Mouse (Mus musculus): ENCODE measurements around the gene Il18rap. TPM values are rescaled to one million over a fixed set of nuclear protein-coding genes. Genes with fewer than 3 reads are reported as not detected.

Il18rap gene
- total and polyA plus RNA-seq, 3 experiments = 1.1 to 3.0 (median 2.5) TPM

GRCm38 (mm10) chr1:40516364-40516763 lies 1.2 kb downstream of the Il18rap start:
- Histone ChIP-seq H3K9me3 (replicated peaks; ENCODE audit: low read length) (peaks cover 5% of the 10 kb centered on the region), H3K4me1 (ENCODE audit: control insufficient read depth in 1 of 2, insufficient read depth in 2 of 2) (peaks cover 0 to 27% of the 10 kb centered on the region in 2 experiments; a peak in 2 of 4 replicates), H3K4me3 (replicated peaks in 1 of 3; ENCODE audit: low read depth in 2 of 3, low read length in 2 of 3, poor library complexity in 1 of 3) (no peak overlapping the region), H3K27me3 (replicated peaks) (no peaks in the 10 kb centered on the region), H3K79me2 (replicated peaks; ENCODE audit: control insufficient read depth, extremely low read depth, insufficient read depth, poor library complexity, severe bottlenecking) (no peaks in the 10 kb centered on the region), H3K36me3 (replicated peaks in 1 of 2; ENCODE audit: control insufficient read depth in 1 of 2, insufficient read depth in 1 of 2, low read length in 1 of 2) (peaks cover 0 to 5% of the 10 kb centered on the region in 2 experiments), H3K27ac (ENCODE audit: insufficient read depth, low read depth) (no peak overlapping the region), H3K9ac (ENCODE audit: insufficient read depth, low read depth) (no peak overlapping the region), H3K4me2 (ENCODE audit: insufficient read depth, low read depth, poor library complexity, severe bottlenecking) (no peak overlapping the region; the same call in 1 of the 2 replicates)
- TF ChIP-seq EP300 (IDR thresholded peaks at IDR 0.05; ENCODE audit: low read length) = 0 out of 2 replicates have a peak, but pooled peaks have one; percentile 22
- TF ChIP-seq SMC3 (IDR thresholded peaks at IDR 0.05; ENCODE audit: low read depth, low read length) = no peak
- peak; percentile 27; the same call in 1 of the 2 replicates for TF ChIP-seq IRF4 (IDR thresholded peaks at IDR 0.05; ENCODE audit: low read depth, low read length)
- no peak for TF ChIP-seq TCF12 (IDR thresholded peaks at IDR 0.05; ENCODE audit: low read depth, low read length)
- TF ChIP-seq KAT2A (IDR thresholded peaks at IDR 0.05; ENCODE audit: insufficient replicate concordance, low read length) = no peak
- no peak for TF ChIP-seq MAFK (IDR thresholded peaks at IDR 0.05; ENCODE audit: insufficient replicate concordance, low read length)
- TF ChIP-seq RCOR1 (conservative IDR thresholded peaks at IDR 0.05; ENCODE audit: low read depth, low read length) = no peak
- TF ChIP-seq MXI1 (IDR thresholded peaks at IDR 0.05; ENCODE audit: low read depth, low read length) = no peak
- TF ChIP-seq CTCF (conservative IDR thresholded peaks at IDR 0.05 in 1 of 2, IDR thresholded peaks at IDR 0.05 in 1 of 2; ENCODE audit: low read depth in 2 of 2, low read length in 2 of 2) = no peak
- no peak for TF ChIP-seq SIN3A (IDR thresholded peaks at IDR 0.05; ENCODE audit: low read length)
- TF ChIP-seq MAZ (IDR thresholded peaks at IDR 0.05; ENCODE audit: low read depth, low read length) = no peak
- TF ChIP-seq RAD21 (IDR thresholded peaks at IDR 0.05; ENCODE audit: low read depth, low read length) = no peak
- 0 out of 2 replicates have a peak, but pooled peaks have one; percentile 12 for TF ChIP-seq ETS1 (conservative IDR thresholded peaks at IDR 0.05; ENCODE audit: low read depth, low read length)
- in situ Hi-C loops (cut with MboI; ENCODE audit: low pct_ligation_motif_present, low pct_unique_long_range_greater_than_20kb, low sequenced_read_pairs) (no loop called here), dilution Hi-C loops (cut with MboI; ENCODE audit: extremely low pct_ligation_motif_present, extremely low pct_unique_long_range_greater_than_20kb, low sequenced_read_pairs) (no loop called here)
- DNase-seq (ENCODE audit: extremely low read depth) = peak; percentile 30

DNA sequence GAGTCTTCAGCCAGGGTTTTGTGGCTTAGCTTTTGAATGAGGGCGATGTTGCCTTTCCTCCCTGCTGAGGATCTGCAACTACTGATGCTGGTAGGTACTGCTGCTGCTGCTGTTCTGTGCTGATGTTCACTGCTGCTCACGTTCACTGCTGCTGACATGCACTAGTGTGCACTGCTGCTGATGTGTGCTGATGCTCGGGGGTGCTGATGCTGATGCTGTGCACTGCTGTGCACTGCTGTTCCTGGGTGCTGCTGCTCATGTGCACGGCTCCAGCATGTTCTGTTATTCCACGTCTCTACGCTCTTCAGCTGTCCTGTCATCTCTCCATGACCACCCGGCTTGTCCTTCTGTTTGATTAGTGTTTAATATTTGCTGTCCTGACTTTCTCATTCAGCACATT lies 7.8 kb downstream of the Il18rap start:
- no peak overlapping the region for H3K4me3 ChIP-seq (replicated peaks in 1 of 3; ENCODE audit: low read depth in 2 of 3, low read length in 2 of 3, poor library complexity in 1 of 3)

More for the DNA sequence above, 7.8 kb downstream of the Il18rap start:
- no peak overlapping the region for H3K27ac ChIP-seq (ENCODE audit: insufficient read depth, low read depth)
- in situ Hi-C loops (cut with MboI; ENCODE audit: low pct_ligation_motif_present, low pct_unique_long_range_greater_than_20kb, low sequenced_read_pairs) = no loop called here
- H3K79me2 ChIP-seq (replicated peaks; ENCODE audit: control insufficient read depth, extremely low read depth, insufficient read depth, poor library complexity, severe bottlenecking) = no peaks in the 10 kb centered on the region
- peaks cover 2 to 20% of the 10 kb centered on the region in 2 experiments; a peak in 2 of 4 replicates for H3K4me1 ChIP-seq (ENCODE audit: control insufficient read depth in 1 of 2, insufficient read depth in 2 of 2)
- H3K27me3 ChIP-seq (replicated peaks) = no peaks in the 10 kb centered on the region
- peaks cover 0 to 25% of the 10 kb centered on the region in 2 experiments for H3K36me3 ChIP-seq (replicated peaks in 1 of 2; ENCODE audit: control insufficient read depth in 1 of 2, insufficient read depth in 1 of 2, low read length in 1 of 2)
- no peak for DNase-seq (ENCODE audit: extremely low read depth)
- TF ChIP-seq NRF1 (IDR thresholded peaks at IDR 0.05; ENCODE audit: low read depth, low read length) = no peak
- peaks cover 9% of the 10 kb centered on the region for H3K9me3 ChIP-seq (replicated peaks; ENCODE audit: low read length)
- H3K4me2 ChIP-seq (ENCODE audit: insufficient read depth, low read depth, poor library complexity, severe bottlenecking) = no peak overlapping the region
- dilution Hi-C loops (cut with MboI; ENCODE audit: extremely low pct_ligation_motif_present, extremely low pct_unique_long_range_greater_than_20kb, low sequenced_read_pairs) = no loop called here
- H3K9ac ChIP-seq (ENCODE audit: insufficient read depth, low read depth) = no peak overlapping the region
